Mouse (Mus musculus): Measurements from ENCODE around the gene Krtap2-4. TPM values are rescaled to one million over a fixed set of nuclear protein-coding genes. Genes with fewer than 3 reads are reported as not detected.

Krtap2-4 gene
- total RNA-seq, 2 experiments from 2014 or later = not detected

- DNase-seq = no peak
Observed at GRCm38 (mm10) chr11:99585096-99585495, 29.6 kb downstream of the Krtap2-4 start.

GRCm38 (mm10) chr11:99583245-99583704 lies 31.4 kb downstream of the Krtap2-4 start, which contains the start of gene Krtap1-4:
Gene Krtap1-4 (minus strand): TSS chr11:99583654.
- no peak for DNase-seq
- intact Hi-C loops (cut with DNase I) = no loop called here

More at GRCm38 (mm10) chr11:99585096-99585495, 29.6 kb downstream of the Krtap2-4 start:
- intact Hi-C loops (cut with DNase I) = no loop called here

GRCm38 (mm10) chr11:99581564-99581963 lies 33.1 kb downstream of the Krtap2-4 start:
- no peak for DNase-seq
- intact Hi-C loops (cut with DNase I) = no loop called here

DNA sequence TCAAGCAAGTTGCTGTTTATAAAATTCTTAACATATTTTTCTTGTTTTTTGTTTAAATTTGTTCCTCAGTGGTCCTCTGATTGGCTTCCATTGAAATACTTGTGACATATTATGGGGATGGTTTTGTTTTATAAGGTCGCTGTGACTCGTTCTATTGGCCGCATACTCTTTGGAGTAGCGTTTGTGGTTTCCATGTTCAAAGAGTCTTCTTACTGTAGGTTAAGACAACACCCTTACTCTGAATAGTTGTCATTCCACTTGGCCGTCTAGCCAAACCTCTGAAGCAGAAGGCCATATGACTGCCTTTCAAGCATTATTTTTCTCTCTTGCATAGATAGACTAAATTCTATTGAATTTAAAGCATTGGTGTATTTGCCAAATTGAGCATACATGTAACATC lies 33.6 kb downstream of the Krtap2-4 start:
- no peak for DNase-seq
- intact Hi-C loops (cut with DNase I) = no loop called here

- DNase-seq = no peak
- intact Hi-C loops (cut with DNase I) = no loop called here
Observed at GRCm38 (mm10) chr11:99580636-99581035, 34.0 kb downstream of the Krtap2-4 start, which contains the start of gene Krtap1-5. Gene Krtap1-5 (minus strand): TSS chr11:99581016.

DNA sequence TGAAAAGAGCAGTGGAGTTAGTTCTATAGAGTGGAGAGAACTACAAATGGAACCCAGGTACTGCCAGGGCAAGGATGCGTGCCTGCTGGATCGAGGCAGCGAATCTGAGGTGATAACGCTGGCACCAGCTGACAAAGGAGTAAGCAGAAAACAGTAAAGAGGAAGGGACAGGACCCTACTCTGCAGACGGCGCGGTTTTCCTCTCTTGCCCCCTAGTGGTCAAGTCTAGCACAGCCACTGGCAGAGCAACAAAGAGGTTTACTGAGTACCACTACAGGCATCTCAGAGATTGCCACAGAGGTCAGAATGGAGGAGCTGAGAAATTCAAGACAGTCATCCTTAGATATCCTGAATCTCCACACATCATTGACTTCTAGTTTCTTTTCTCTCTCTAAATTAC lies 40.5 kb downstream of the Krtap2-4 start:
- peak; percentile 78 for DNase-seq
- intact Hi-C loops (cut with DNase I) = no loop called here

DNA sequence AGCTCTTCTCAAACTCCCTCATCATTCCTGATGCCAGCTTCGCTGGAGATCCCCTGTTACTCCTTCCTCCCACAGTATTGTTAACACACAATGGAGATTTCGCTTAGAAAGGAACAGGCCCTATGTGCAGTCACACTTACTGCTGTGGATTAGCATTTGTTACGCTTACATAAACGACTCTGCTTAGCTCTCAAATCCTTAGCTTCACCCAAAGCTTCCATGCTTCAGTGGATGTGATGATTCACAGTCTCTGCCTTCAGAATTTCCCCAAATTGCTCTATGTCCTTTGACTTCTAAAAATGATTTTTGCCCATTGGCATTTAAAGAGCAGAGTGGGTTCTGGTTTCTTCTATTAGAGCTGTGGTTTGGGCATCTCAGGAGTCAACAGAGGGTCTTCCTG lies 41.5 kb downstream of the Krtap2-4 start:
- intact Hi-C loops (cut with DNase I) = no loop called here
- DNase-seq = no peak

GRCm38 (mm10) chr11:99566530-99566929 lies 48.1 kb downstream of the Krtap2-4 start, which contains the start of gene Krtap3-1:
Gene Krtap3-1 (minus strand): TSS chr11:99566630.
- intact Hi-C loops (cut with DNase I) = no loop called here

More at GRCm38 (mm10) chr11:99566530-99566929, 48.1 kb downstream of the Krtap2-4 start, which contains the start of gene Krtap3-1:
- DNase-seq = no peak

Other genes starting within 250 kb of the Krtap2-4 start
- gene Krt28, start 239.9 kb downstream of the Krtap2-4 start, total RNA-seq (2021) = not detected
- 10 to 100 TPM in 1 of 2 experiments, 1 to 10 TPM in 1; 9.5 to 12.3 TPM for gene Krt10, start 225.5 kb downstream of the Krtap2-4 start, total RNA-seq (2021)
- gene Krt12, start 192.6 kb downstream of the Krtap2-4 start, total RNA-seq (2021) = 1 to 10 TPM; 1.2 to 1.7 TPM
- gene Krt20, start 176.7 kb downstream of the Krtap2-4 start, total RNA-seq (2021) = not detected
- gene Krt23, start 121.7 kb downstream of the Krtap2-4 start, total RNA-seq (2021) = not detected
- gene Krt39, start 93.5 kb downstream of the Krtap2-4 start, total RNA-seq (2021) = not detected
- gene Krt40, start 71.7 kb downstream of the Krtap2-4 start, total RNA-seq (2021) = not detected
- not detected for gene Krtap3-3, start 64.0 kb downstream of the Krtap2-4 start, total RNA-seq (2021)
- gene Krtap3-2, start 58.0 kb downstream of the Krtap2-4 start, total RNA-seq (2021) = not detected
- not detected for gene Gm11939, start 55.4 kb downstream of the Krtap2-4 start, total RNA-seq (2021)
- not detected for gene Krtap3-1, start 48.2 kb downstream of the Krtap2-4 start, total RNA-seq (2021)
- gene Krtap1-5, start 33.8 kb downstream of the Krtap2-4 start, total RNA-seq (2021) = not detected
- gene Krtap1-4, start 31.2 kb downstream of the Krtap2-4 start, total RNA-seq (2021) = not detected
- not detected for gene Krtap1-3, start 23.5 kb downstream of the Krtap2-4 start, total RNA-seq (2021)
- gene Krtap9-3, start 16.7 kb downstream of the Krtap2-4 start, total RNA-seq (2021) = not detected
- gene Gm11938, start 11.5 kb downstream of the Krtap2-4 start, total RNA-seq (2021) = not detected
- not detected for gene Gm11937, start 4.7 kb downstream of the Krtap2-4 start, total RNA-seq (2021)
- gene Gm11562, start 5.6 kb upstream of the Krtap2-4 start, total RNA-seq (2021) = not detected
- gene Krtap4-1, start 13.4 kb upstream of the Krtap2-4 start, total RNA-seq (2021) = not detected
- gene Krtap4-2, start 20.2 kb upstream of the Krtap2-4 start, total RNA-seq (2021) = not detected
- not detected for gene Krtap4-7, start 29.2 kb upstream of the Krtap2-4 start, total RNA-seq (2021)
- not detected for gene Gm11555, start 35.4 kb upstream of the Krtap2-4 start, total RNA-seq (2021)
- not detected for gene Gm11563, start 44.1 kb upstream of the Krtap2-4 start, total RNA-seq (2021)
- not detected for gene Krtap4-6, start 51.1 kb upstream of the Krtap2-4 start, total RNA-seq (2021)
- gene Gm14190, start 75.9 kb upstream of the Krtap2-4 start, total RNA-seq (2021) = not detected
- not detected for gene Gm14180, start 119.4 kb upstream of the Krtap2-4 start, total RNA-seq (2021)
- gene Gm11595, start 158.1 kb upstream of the Krtap2-4 start, total RNA-seq (2021) = not detected
- not detected for gene Krtap4-8, start 165.9 kb upstream of the Krtap2-4 start, total RNA-seq (2021)
- gene Krtap4-9, start 170.4 kb upstream of the Krtap2-4 start, total RNA-seq (2021) = not detected
- gene Gm11596, start 178.6 kb upstream of the Krtap2-4 start, total RNA-seq (2021) = not detected
- gene Gm11569, start 184.1 kb upstream of the Krtap2-4 start, total RNA-seq (2021) = not detected
- gene Gm11554, start 189.6 kb upstream of the Krtap2-4 start, total RNA-seq (2021) = not detected
- gene Krtap4-13, start 195.0 kb upstream of the Krtap2-4 start, total RNA-seq (2021) = not detected
- gene Gm11564, start 200.8 kb upstream of the Krtap2-4 start, total RNA-seq (2021) = not detected
- not detected for gene 2300003K06Rik, start 223.2 kb upstream of the Krtap2-4 start, total RNA-seq (2021)
- not detected for gene Krtap4-16, start 236.8 kb upstream of the Krtap2-4 start, total RNA-seq (2021)
- gene Gm11568, start 243.1 kb upstream of the Krtap2-4 start, total RNA-seq (2021) = not detected
- gene Gm11559, start 249.6 kb upstream of the Krtap2-4 start, total RNA-seq (2021) = not detected

Data from left cerebral cortex, postnatal 4 days (tissue).